Mouse (Mus musculus): ENCODE results near the gene Apbb2.

DNA sequence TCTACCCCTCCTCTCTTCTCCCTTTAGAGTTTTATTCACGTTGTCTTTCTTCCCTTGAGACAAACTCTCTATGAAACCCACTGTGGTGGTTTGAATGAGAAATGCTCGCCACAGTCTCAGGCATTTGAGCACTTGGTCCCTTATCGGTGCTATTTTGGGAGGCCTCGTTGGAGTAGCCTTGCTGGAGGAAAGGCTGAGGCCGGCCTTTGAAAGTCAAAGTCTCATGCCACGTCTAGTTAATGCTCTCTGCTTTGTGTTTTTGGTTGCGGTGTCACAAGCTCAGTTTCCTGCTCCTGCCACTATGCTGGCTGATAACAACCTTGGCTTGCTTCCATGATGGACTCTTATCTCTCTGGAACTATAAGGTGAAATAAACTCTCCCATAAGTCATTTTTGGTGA, 28.9 kb upstream of the Apbb2 start:
- TF ChIP-seq CTCF (IDR thresholded peaks at IDR 0.05; ENCODE audit: control insufficient read depth, insufficient read depth, insufficient replicate concordance, low read depth, low read length) (no peak), POLR2A (IDR thresholded peaks at IDR 0.05; ENCODE audit: control insufficient read depth, low read depth, low read length) (no peak)
